Mouse (Mus musculus): Measurements from ENCODE around the gene Rdh1. TPM values are rescaled to one million over a fixed set of nuclear protein-coding genes. Genes with fewer than 3 reads are reported as not detected.

Gene Rdh1
- polyA plus RNA-seq (2017; shearing (Covaris generic)): under 1 TPM; 0.11 to 0.21 TPM

GRCm38 (mm10) chr10:127759181-127760110, at the start of gene Rdh1, which contains the start of gene Rdh16f1:
TSS of gene Rdh1 (plus strand) at chr10:127759721.
TSS of gene Rdh16f1 (plus strand) at chr10:127759787.

GRCm38 (mm10) chr10:127724178-127724577, 35.3 kb upstream of the Rdh1 start, which contains the start of gene Tac2:
TSS of gene Tac2 (plus strand) at chr10:127724478.

GRCm38 (mm10) chr10:127739083-127739660, 20.3 kb upstream of the Rdh1 start, which contains the start of gene Zbtb39:
TSS of gene Zbtb39 (plus strand) at chr10:127739538.

GRCm38 (mm10) chr10:127751548-127751947, 8.0 kb upstream of the Rdh1 start, which contains the start of gene Gpr182:
TSS of gene Gpr182 (minus strand) at chr10:127751732.

GRCm38 (mm10) chr10:127776011-127776410, 16.5 kb downstream of the Rdh1 start, which contains the start of gene Rdh9:
TSS of gene Rdh9 (plus strand) at chr10:127776386.

GRCm38 (mm10) chr10:127800891-127801290, 41.4 kb downstream of the Rdh1 start, which contains the start of gene Rdh16:
TSS of gene Rdh16 (plus strand) at chr10:127801152.

Other genes starting within 250 kb of the Rdh1 start
- gene Ndufa4l2, start 244.8 kb upstream of the Rdh1 start, polyA plus RNA-seq (2017; shearing (Covaris generic)): under 1 TPM in 1 of 2 experiments, not detected in 1; 0.41 TPM
- 10 to 100 TPM; 62.8 to 70.2 TPM for gene Shmt2, start 237.3 kb upstream of the Rdh1 start, polyA plus RNA-seq (2017; shearing (Covaris generic))
- gene Nxph4, start 225.2 kb upstream of the Rdh1 start, polyA plus RNA-seq (2017; shearing (Covaris generic)): not detected
- 1 to 10 TPM in 1 of 2 experiments, under 1 TPM in 1; 0.76 to 2.4 TPM for gene Lrp1, start 138.6 kb upstream of the Rdh1 start, polyA plus RNA-seq (2017; shearing (Covaris generic))
- 100 to 1,000 TPM; 127 to 180 TPM for gene Stat6, start 116.7 kb upstream of the Rdh1 start, polyA plus RNA-seq (2017; shearing (Covaris generic))
- 1 to 10 TPM; 5.5 to 6.7 TPM for gene Nemp1, start 92.8 kb upstream of the Rdh1 start, polyA plus RNA-seq (2017; shearing (Covaris generic))
- 10 to 100 TPM; 31.4 to 62.9 TPM for gene Nab2, start 91.2 kb upstream of the Rdh1 start, polyA plus RNA-seq (2017; shearing (Covaris generic))
- not detected for gene Myo1a, start 54.6 kb upstream of the Rdh1 start, polyA plus RNA-seq (2017; shearing (Covaris generic))
- gene Tac2, start 35.2 kb upstream of the Rdh1 start, polyA plus RNA-seq (2017; shearing (Covaris generic)): not detected
- under 1 TPM; 0.17 to 0.36 TPM for gene Zbtb39, start 20.2 kb upstream of the Rdh1 start, polyA plus RNA-seq (2017; shearing (Covaris generic))
- gene Gpr182, start 8.0 kb upstream of the Rdh1 start, polyA plus RNA-seq (2017; shearing (Covaris generic)): under 1 TPM in 1 of 2 experiments, not detected in 1; 0.34 TPM
- gene Rdh16f1, start 66 bp downstream of the Rdh1 start, polyA plus RNA-seq (2017; shearing (Covaris generic)): 1 to 10 TPM in 1 of 2 experiments, not detected in 1; 1.4 TPM
- gene Rdh9, start 16.7 kb downstream of the Rdh1 start, polyA plus RNA-seq (2017; shearing (Covaris generic)): under 1 TPM in 1 of 2 experiments, not detected in 1; 0.52 TPM
- under 1 TPM in 1 of 2 experiments, not detected in 1; 0.32 TPM for gene Rdh16, start 41.4 kb downstream of the Rdh1 start, polyA plus RNA-seq (2017; shearing (Covaris generic))
- gene Rdh19, start 90.2 kb downstream of the Rdh1 start, polyA plus RNA-seq (2017; shearing (Covaris generic)): not detected
- gene Rdh16f2, start 106.8 kb downstream of the Rdh1 start, polyA plus RNA-seq (2017; shearing (Covaris generic)): not detected
- under 1 TPM in 1 of 2 experiments, not detected in 1; 0.29 TPM for gene Rdh7, start 129.1 kb downstream of the Rdh1 start, polyA plus RNA-seq (2017; shearing (Covaris generic))
- gene Sdr9c7, start 138.8 kb downstream of the Rdh1 start, polyA plus RNA-seq (2017; shearing (Covaris generic)): not detected
- under 1 TPM in 1 of 2 experiments, not detected in 1; 0.42 TPM for gene Hsd17b6, start 247.9 kb downstream of the Rdh1 start, polyA plus RNA-seq (2017; shearing (Covaris generic))